Mouse (Mus musculus): ENCODE results near the gene Epas1. TPM values are rescaled to one million over a fixed set of nuclear protein-coding genes. Genes with fewer than 3 reads are reported as not detected.

Epas1 gene
- polyA plus RNA-seq, 1 experiment from 2014 or later, result 4.2 TPM

- ATAC-seq, result no peak
- no peak overlapping the region for H3K4me2 ChIP-seq (ENCODE audit: low read length)
- H3K9me3 ChIP-seq (ENCODE audit: control insufficient read depth, low read length), result no peaks in the 10 kb centered on the region
- WGBS, result 33% methylated on average over 8 of the region's 8 CpGs
- H3K9ac ChIP-seq (replicated peaks; ENCODE audit: low read depth, low read length), result no peak overlapping the region
- H3K4me1 ChIP-seq (replicated peaks; ENCODE audit: control insufficient read depth, insufficient read depth, low read length), result no peaks in the 10 kb centered on the region
- no peak overlapping the region for H3K27ac ChIP-seq (ENCODE audit: low read length)
- H3K27me3 ChIP-seq (replicated peaks; ENCODE audit: control insufficient read depth, insufficient read depth, low read length), result no peaks in the 10 kb centered on the region
- no peaks in the 10 kb centered on the region for H3K36me3 ChIP-seq (ENCODE audit: control insufficient read depth, insufficient read depth)
- no peak overlapping the region for H3K4me3 ChIP-seq (replicated peaks; ENCODE audit: low read length)
Measured at GRCm38 (mm10) chr17:86870586-86870985, 117.1 kb downstream of the Epas1 start.

- no peaks in the 10 kb centered on the region for H3K27me3 ChIP-seq (replicated peaks; ENCODE audit: control insufficient read depth, insufficient read depth, low read length)
- no peak overlapping the region for H3K9ac ChIP-seq (replicated peaks; ENCODE audit: low read depth, low read length)
- H3K4me3 ChIP-seq (replicated peaks; ENCODE audit: low read length), result no peak overlapping the region
- ATAC-seq, result no peak
- no peak overlapping the region for H3K27ac ChIP-seq (ENCODE audit: low read length)
- no peaks in the 10 kb centered on the region for H3K9me3 ChIP-seq (ENCODE audit: control insufficient read depth, low read length)
- no peaks in the 10 kb centered on the region for H3K4me1 ChIP-seq (replicated peaks; ENCODE audit: control insufficient read depth, insufficient read depth, low read length)
- no peaks in the 10 kb centered on the region for H3K36me3 ChIP-seq (ENCODE audit: control insufficient read depth, insufficient read depth)
- H3K4me2 ChIP-seq (ENCODE audit: low read length), result no peak overlapping the region
- WGBS, result 74% methylated on average over 6 of the region's 6 CpGs
Measured at GRCm38 (mm10) chr17:86872643-86873042, 119.1 kb downstream of the Epas1 start.

GRCm38 (mm10) chr17:86876940-86877339 is 123.4 kb downstream of the Epas1 start:
- no peak for ATAC-seq
- H3K4me1 ChIP-seq (replicated peaks; ENCODE audit: control insufficient read depth, insufficient read depth, low read length), result peaks cover 5% of the 10 kb centered on the region; the same call in 1 of the 2 replicates
- H3K27me3 ChIP-seq (replicated peaks; ENCODE audit: control insufficient read depth, insufficient read depth, low read length), result no peaks in the 10 kb centered on the region
- WGBS, result 91% methylated on average over 9 of the region's 9 CpGs
- no peaks in the 10 kb centered on the region for H3K9me3 ChIP-seq (ENCODE audit: control insufficient read depth, low read length)
- H3K4me2 ChIP-seq (ENCODE audit: low read length), result no peak overlapping the region
- H3K9ac ChIP-seq (replicated peaks; ENCODE audit: low read depth, low read length), result no peak overlapping the region
- H3K27ac ChIP-seq (ENCODE audit: low read length), result no peak overlapping the region
- H3K36me3 ChIP-seq (ENCODE audit: control insufficient read depth, insufficient read depth), result no peaks in the 10 kb centered on the region
- no peak overlapping the region for H3K4me3 ChIP-seq (replicated peaks; ENCODE audit: low read length)

GRCm38 (mm10) chr17:86877747-86878146 is 124.2 kb downstream of the Epas1 start:
- 77% methylated on average over 2 of the region's 2 CpGs for WGBS
- Histone ChIP-seq H3K27me3 (replicated peaks; ENCODE audit: control insufficient read depth, insufficient read depth, low read length) (no peaks in the 10 kb centered on the region), H3K4me1 (replicated peaks; ENCODE audit: control insufficient read depth, insufficient read depth, low read length) (peaks cover 5% of the 10 kb centered on the region; the same call in 1 of the 2 replicates), H3K36me3 (ENCODE audit: control insufficient read depth, insufficient read depth) (no peaks in the 10 kb centered on the region), H3K9ac (replicated peaks; ENCODE audit: low read depth, low read length) (no peak overlapping the region), H3K27ac (ENCODE audit: low read length) (no peak overlapping the region), H3K4me3 (replicated peaks; ENCODE audit: low read length) (no peak overlapping the region), H3K4me2 (ENCODE audit: low read length) (no peak overlapping the region), H3K9me3 (ENCODE audit: control insufficient read depth, low read length) (no peaks in the 10 kb centered on the region)
- ATAC-seq, result no peak

GRCm38 (mm10) chr17:86880056-86880455 is 126.6 kb downstream of the Epas1 start:
- no peaks in the 10 kb centered on the region for H3K27me3 ChIP-seq (replicated peaks; ENCODE audit: control insufficient read depth, insufficient read depth, low read length)
- ATAC-seq, result 0 out of 2 replicates have a peak, but pooled peaks have one; percentile 15
- H3K27ac ChIP-seq (ENCODE audit: low read length), result no peak overlapping the region
- no peaks in the 10 kb centered on the region for H3K36me3 ChIP-seq (ENCODE audit: control insufficient read depth, insufficient read depth)
- 13% methylated on average over 10 of the region's 10 CpGs for WGBS
- H3K4me3 ChIP-seq (replicated peaks; ENCODE audit: low read length), result no peak overlapping the region
- H3K4me2 ChIP-seq (ENCODE audit: low read length), result peak overlapping the region; percentile 21; the same call in 1 of the 2 replicates
- peaks cover 5% of the 10 kb centered on the region; the same call in 1 of the 2 replicates for H3K4me1 ChIP-seq (replicated peaks; ENCODE audit: control insufficient read depth, insufficient read depth, low read length)
- no peak overlapping the region for H3K9ac ChIP-seq (replicated peaks; ENCODE audit: low read depth, low read length)
- no peaks in the 10 kb centered on the region for H3K9me3 ChIP-seq (ENCODE audit: control insufficient read depth, low read length)

- peaks cover 5% of the 10 kb centered on the region; the same call in 1 of the 2 replicates for H3K4me1 ChIP-seq (replicated peaks; ENCODE audit: control insufficient read depth, insufficient read depth, low read length)
- H3K27ac ChIP-seq (ENCODE audit: low read length), result no peak overlapping the region
- no peak overlapping the region for H3K4me3 ChIP-seq (replicated peaks; ENCODE audit: low read length)
- H3K27me3 ChIP-seq (replicated peaks; ENCODE audit: control insufficient read depth, insufficient read depth, low read length), result no peaks in the 10 kb centered on the region
- H3K4me2 ChIP-seq (ENCODE audit: low read length), result peak overlapping the region; percentile 21; the same call in 1 of the 2 replicates
- no peak overlapping the region for H3K9ac ChIP-seq (replicated peaks; ENCODE audit: low read depth, low read length)
- ATAC-seq, result no peak
- no peaks in the 10 kb centered on the region for H3K9me3 ChIP-seq (ENCODE audit: control insufficient read depth, low read length)
- WGBS, result 89% methylated on average over 4 of the region's 4 CpGs
- H3K36me3 ChIP-seq (ENCODE audit: control insufficient read depth, insufficient read depth), result no peaks in the 10 kb centered on the region
Measured at GRCm38 (mm10) chr17:86880461-86881044, 127.1 kb downstream of the Epas1 start.

Other genes with a start within 250 kb of the Epas1 start
- gene Gm10309, start 248.5 kb upstream of the Epas1 start, polyA plus RNA-seq (2015; fragmentation: Nextera tagmentation; extraction: Ambion mirVana), result 0.40 and 1.2 TPM in 2 replicates
- not detected in 2 replicates for gene Tmem247, start 163.6 kb downstream of the Epas1 start, polyA plus RNA-seq (2015; fragmentation: Nextera tagmentation; extraction: Ambion mirVana)
- gene Atp6v1e2, start 194.2 kb downstream of the Epas1 start, polyA plus RNA-seq (2015; fragmentation: Nextera tagmentation; extraction: Ambion mirVana), result not detected in 2 replicates
- gene Rhoq, start 209.4 kb downstream of the Epas1 start, polyA plus RNA-seq (2015; fragmentation: Nextera tagmentation; extraction: Ambion mirVana), result 5.2 and 5.4 TPM in 2 replicates

All from forebrain, embryonic 16.5 days (tissue).